Mouse (Mus musculus): ENCODE data around the gene Sf3b1. TPM values are rescaled to one million over a fixed set of nuclear protein-coding genes. Genes with fewer than 3 reads are reported as not detected.

Gene Sf3b1
- 70.2 and 104 TPM in 2 replicates for polyA plus RNA-seq (2021; fragmentation: Nextera tagmentation)
- long read RNA-seq, experiment 1, full-length matches to known transcripts = 239 of 639 reads
- long read RNA-seq, experiment 1, partial matches to known transcripts = 350 of 639 reads
- long read RNA-seq, experiment 1, other reads (novel, unspliced or antisense) = 50 of 639 reads
- long read RNA-seq, experiment 2, full-length matches to known transcripts = 7 of 204 reads
- long read RNA-seq, experiment 2, partial matches to known transcripts = 188 of 204 reads
- long read RNA-seq, experiment 2, other reads (novel, unspliced or antisense) = 9 of 204 reads

GRCm38 (mm10) chr1:55027253-55027801 is at the start of gene Sf3b1:
Gene Sf3b1 (minus strand): TSS chr1:55027481.

DNA sequence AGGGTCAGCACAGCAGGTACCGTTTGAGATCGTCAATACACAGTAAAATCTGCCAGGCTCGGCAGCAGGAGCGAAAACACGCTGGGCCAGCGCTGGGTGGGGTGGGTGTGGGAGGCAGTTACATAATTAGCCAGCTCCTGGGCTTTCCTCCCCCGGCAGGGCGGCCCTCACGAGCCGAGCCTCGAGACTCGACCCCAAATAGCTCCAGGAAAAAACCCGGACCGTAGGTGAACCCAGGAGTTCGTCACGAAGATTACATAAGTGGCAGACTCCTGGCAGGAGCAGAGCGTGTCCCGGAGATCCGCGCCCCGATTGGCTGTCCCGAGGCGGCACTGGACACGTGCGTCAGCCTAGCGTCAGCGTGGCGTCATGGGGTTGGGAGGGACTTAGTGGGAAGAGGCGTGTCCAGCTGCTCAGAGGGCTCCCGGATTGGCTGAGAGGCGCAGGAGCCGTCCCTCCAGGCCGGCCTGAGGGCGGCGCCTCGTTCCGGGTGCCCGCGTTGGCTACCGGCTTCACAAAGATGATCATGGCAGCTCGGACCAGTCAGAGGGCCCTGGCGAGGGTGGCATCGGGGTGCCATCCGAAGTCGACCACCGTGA is 25.2 kb upstream of the Sf3b1 start, which contains the start of gene Coq10b:
Gene Coq10b, plus strand, starts transcription at position 416 of the 599 bp plus-strand sequence.

Other genes starting within 250 kb of the Sf3b1 start
- gene Ankrd44, start 101.1 kb downstream of the Sf3b1 start, polyA plus RNA-seq (2021; fragmentation: Nextera tagmentation) = 4.3 and 5.1 TPM in 2 replicates
- 30.6 and 32.6 TPM in 2 replicates for gene Coq10b, start 25.3 kb upstream of the Sf3b1 start, polyA plus RNA-seq (2021; fragmentation: Nextera tagmentation)
- gene Hspe1, start 60.7 kb upstream of the Sf3b1 start, polyA plus RNA-seq (2021; fragmentation: Nextera tagmentation) = 413 and 446 TPM in 2 replicates
- gene Hspd1, start 60.8 kb upstream of the Sf3b1 start, polyA plus RNA-seq (2021; fragmentation: Nextera tagmentation) = 135 and 162 TPM in 2 replicates
- 67.0 and 96.1 TPM in 2 replicates for gene Mob4, start 103.8 kb upstream of the Sf3b1 start, polyA plus RNA-seq (2021; fragmentation: Nextera tagmentation)
- gene Rftn2, start 199.3 kb upstream of the Sf3b1 start, polyA plus RNA-seq (2021; fragmentation: Nextera tagmentation) = 13.6 and 17.5 TPM in 2 replicates
- gene Mars2, start 209.7 kb upstream of the Sf3b1 start, polyA plus RNA-seq (2021; fragmentation: Nextera tagmentation) = 3.0 and 3.5 TPM in 2 replicates

Measured in left cerebral cortex, adult 6 months (tissue).